Mouse (Mus musculus) cerebellum, adult 2 months (tissue): ENCODE measurements around the gene Gsc.

Source experiments
- CTCF ChIP-seq: fragments of 200-500 bp; IDR thresholded peaks from 2 replicates; pipeline ENCODE4 v1.5.1; 2011; ENCODE audit warnings: low read depth, mild to moderate bottlenecking, control low read depth, low read length, moderate library complexity, borderline replicate concordance; ENCODE audit not compliant: insufficient read depth
- POLR2A ChIP-seq: fragments of 200-500 bp; IDR thresholded peaks from 2 replicates; pipeline ENCODE4 v1.6.1; 2011; ENCODE audit warnings: low read length, control low read depth, borderline replicate concordance; ENCODE audit not compliant: insufficient read depth

GRCm38 (mm10) chr12:104507911-104508310, 34.8 kb upstream of the Gsc start:
- TF ChIP-seq CTCF (no peak), POLR2A (no peak)
